Mouse (Mus musculus): Measurements from ENCODE around the gene Syna. TPM values are rescaled to one million over a fixed set of nuclear protein-coding genes. Genes with fewer than 3 reads are reported as not detected.
A peak's percentile ranks its signal among the peaks of the same experiment; 100 is the strongest.

The Syna gene
- polyA plus RNA-seq, 1 experiment from 2014 or later = 0.07 TPM

DNA sequence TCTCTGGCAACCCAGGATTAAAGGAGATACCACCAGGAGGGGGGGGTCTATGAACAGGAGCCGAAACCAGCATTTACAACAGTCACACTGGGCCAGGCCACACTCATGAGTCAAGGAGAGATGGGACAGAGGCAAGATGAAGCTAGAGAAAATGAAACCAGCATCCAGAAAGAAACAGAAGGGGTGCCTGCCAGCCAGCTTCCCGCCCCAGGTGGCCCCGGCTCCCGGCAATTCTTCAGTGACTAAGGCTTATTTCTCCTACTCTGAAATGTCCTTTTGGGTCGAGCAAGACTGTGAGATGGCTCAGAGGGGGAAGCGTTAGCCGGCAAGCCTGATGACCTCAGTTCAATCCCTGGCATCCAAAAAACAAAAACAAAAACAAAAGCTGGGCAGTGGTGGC lies 13.2 kb downstream of the Syna start:
- H3K27ac ChIP-seq (replicated peaks) = no peak overlapping the region
- no peak overlapping the region for H3K4me2 ChIP-seq (replicated peaks; ENCODE audit: low read depth)
- DNase-seq (ENCODE audit: low spot score) (no peak), ATAC-seq (ENCODE audit: low FRiP score, low TSS enrichment) (no peak)
- peaks cover 7% of the 10 kb centered on the region; the same call in 1 of the 2 replicates for H3K4me1 ChIP-seq (replicated peaks; ENCODE audit: control insufficient read depth, insufficient read depth)
- no peaks in the 10 kb centered on the region for H3K9me3 ChIP-seq (ENCODE audit: control insufficient read depth, low read length)
- no peak overlapping the region for H3K9ac ChIP-seq (ENCODE audit: low read length)
- H3K4me3 ChIP-seq (ENCODE audit: low read depth, low read length) = no peak overlapping the region
- H3K36me3 ChIP-seq (ENCODE audit: control insufficient read depth, insufficient read depth, low read length) = no peaks in the 10 kb centered on the region
- no peaks in the 10 kb centered on the region for H3K27me3 ChIP-seq (ENCODE audit: control insufficient read depth, insufficient read depth, low read length)
- TF ChIP-seq CTCF (IDR thresholded peaks at IDR 0.05; ENCODE audit: low read depth) (no peak), EP300 (optimal IDR thresholded peaks at IDR 0.05) (no peak)
- WGBS = 89% methylated on average over 7 of the region's 7 CpGs

DNA sequence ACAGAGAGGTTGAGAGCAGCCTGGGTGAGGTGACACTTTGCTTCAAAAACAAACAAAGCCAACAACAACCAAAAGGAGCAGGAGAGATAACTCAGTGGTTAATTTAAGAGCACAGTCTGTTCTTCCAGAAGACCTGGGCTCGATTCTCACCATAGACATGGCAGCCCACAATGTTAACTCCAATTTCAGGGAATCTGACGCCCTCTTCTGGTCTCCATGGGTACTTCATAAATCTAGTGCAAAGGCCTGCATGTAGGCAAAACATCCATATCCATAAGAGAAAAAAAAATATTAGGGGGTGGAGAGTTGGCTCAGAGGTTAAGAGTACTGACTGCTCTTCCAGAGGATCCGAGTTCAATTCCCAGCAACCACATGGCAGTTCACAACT lies 14.7 kb downstream of the Syna start:
- no peak overlapping the region for H3K9ac ChIP-seq (ENCODE audit: low read length)
- no peaks in the 10 kb centered on the region for H3K36me3 ChIP-seq (ENCODE audit: control insufficient read depth, insufficient read depth, low read length)
- no peaks in the 10 kb centered on the region for H3K27me3 ChIP-seq (ENCODE audit: control insufficient read depth, insufficient read depth, low read length)
- H3K4me2 ChIP-seq (replicated peaks; ENCODE audit: low read depth) = no peak overlapping the region
- H3K27ac ChIP-seq (replicated peaks) = 0 out of 2 replicates have a peak overlapping the region, but pooled peaks have one; percentile 13
- WGBS = 53% methylated on average over 3 of the region's 3 CpGs
- TF ChIP-seq EP300 (optimal IDR thresholded peaks at IDR 0.05) (no peak), CTCF (IDR thresholded peaks at IDR 0.05; ENCODE audit: low read depth) (peak; percentile 50)
- no peak for DNase-seq (ENCODE audit: low spot score)
- H3K4me3 ChIP-seq (ENCODE audit: low read depth, low read length) = no peak overlapping the region
- H3K4me1 ChIP-seq (replicated peaks; ENCODE audit: control insufficient read depth, insufficient read depth) = peaks cover 3% of the 10 kb centered on the region; the same call in 1 of the 2 replicates
- H3K9me3 ChIP-seq (ENCODE audit: control insufficient read depth, low read length) = no peaks in the 10 kb centered on the region
- ATAC-seq (ENCODE audit: low FRiP score, low TSS enrichment) = no peak

DNA sequence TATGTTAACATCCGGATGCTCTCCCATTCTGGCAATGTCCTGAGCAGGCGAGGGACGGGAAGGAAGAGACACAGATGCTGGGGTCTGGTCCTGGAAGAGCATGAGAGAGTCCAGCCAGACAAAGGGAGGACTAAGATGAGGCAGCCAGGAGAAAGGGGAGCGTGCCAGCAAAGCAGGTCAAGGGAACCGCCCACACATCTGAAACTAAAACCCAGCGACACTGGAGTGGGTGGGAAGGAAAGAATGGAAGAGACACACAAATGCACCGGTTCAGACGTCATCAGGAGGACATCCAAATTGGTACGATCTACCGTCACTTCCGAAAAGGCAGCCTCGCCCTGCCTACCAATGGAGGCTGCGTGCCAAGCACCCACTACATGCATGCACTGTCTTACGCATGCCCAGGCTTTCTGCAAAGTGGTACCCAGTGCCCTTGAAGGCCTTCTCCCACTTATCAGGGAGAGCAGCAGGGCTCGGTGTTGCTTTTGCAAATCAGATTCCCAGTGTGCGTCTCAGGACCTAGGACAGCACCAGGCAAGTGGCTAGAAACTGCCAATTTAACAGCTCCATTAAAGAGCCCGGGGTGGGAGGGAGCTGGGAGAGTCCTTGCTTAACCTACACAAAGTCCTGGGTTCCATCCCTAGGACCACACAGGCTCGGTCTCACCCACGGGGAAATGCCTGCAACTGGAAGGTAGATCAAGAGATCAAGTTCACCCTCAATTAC lies 15.3 kb downstream of the Syna start:
- H3K4me2 ChIP-seq (replicated peaks; ENCODE audit: low read depth) = no peak overlapping the region
- no peaks in the 10 kb centered on the region for H3K9me3 ChIP-seq (ENCODE audit: control insufficient read depth, low read length)
- peak; percentile 27 for DNase-seq (ENCODE audit: low spot score)
- H3K27me3 ChIP-seq (ENCODE audit: control insufficient read depth, insufficient read depth, low read length) = no peaks in the 10 kb centered on the region
- no peak for TF ChIP-seq CTCF (IDR thresholded peaks at IDR 0.05; ENCODE audit: low read depth)
- 0 out of 2 replicates have a peak overlapping the region, but pooled peaks have one; percentile 13 for H3K27ac ChIP-seq (replicated peaks)
- 61% methylated on average over 19 of the region's 19 CpGs for WGBS
- no peak for ATAC-seq (ENCODE audit: low FRiP score, low TSS enrichment)
- H3K4me3 ChIP-seq (ENCODE audit: low read depth, low read length) = no peak overlapping the region
- H3K4me1 ChIP-seq (replicated peaks; ENCODE audit: control insufficient read depth, insufficient read depth) = peaks cover 5% of the 10 kb centered on the region; the same call in 1 of the 2 replicates
- H3K36me3 ChIP-seq (ENCODE audit: control insufficient read depth, insufficient read depth, low read length) = no peaks in the 10 kb centered on the region
- H3K9ac ChIP-seq (ENCODE audit: low read length) = no peak overlapping the region

DNA sequence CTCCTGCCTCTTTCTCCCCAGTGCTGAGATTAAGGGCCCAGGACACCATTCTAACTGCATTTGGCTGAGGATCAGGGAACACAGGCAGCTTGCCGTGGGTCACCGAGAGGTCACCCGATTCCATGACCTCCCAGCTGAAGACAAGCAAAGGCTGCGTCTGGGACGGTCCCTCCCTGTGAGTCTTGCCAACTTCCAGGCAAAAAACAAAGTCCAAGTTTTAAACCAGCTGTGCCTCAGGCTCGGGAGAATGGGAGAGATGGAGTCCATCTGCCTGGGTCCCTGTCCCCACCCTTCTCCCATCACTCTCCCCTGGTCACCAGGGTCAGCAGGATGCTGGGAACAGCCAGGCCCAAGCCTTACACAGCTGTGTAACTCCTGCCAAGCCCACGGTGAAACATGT lies 18.3 kb downstream of the Syna start:
- DNase-seq (ENCODE audit: low spot score) = no peak
- Histone ChIP-seq H3K27ac (replicated peaks) (peak overlapping the region; percentile 69), H3K4me2 (replicated peaks; ENCODE audit: low read depth) (no peak overlapping the region), H3K36me3 (ENCODE audit: control insufficient read depth, insufficient read depth, low read length) (peaks cover 3% of the 10 kb centered on the region; the same call in 1 of the 2 replicates), H3K9me3 (ENCODE audit: control insufficient read depth, low read length) (no peaks in the 10 kb centered on the region), H3K27me3 (ENCODE audit: control insufficient read depth, insufficient read depth, low read length) (no peaks in the 10 kb centered on the region), H3K9ac (ENCODE audit: low read length) (no peak overlapping the region), H3K4me1 (replicated peaks; ENCODE audit: control insufficient read depth, insufficient read depth) (peaks cover 8% of the 10 kb centered on the region), H3K4me3 (ENCODE audit: low read depth, low read length) (no peak overlapping the region)
- TF ChIP-seq CTCF (IDR thresholded peaks at IDR 0.05; ENCODE audit: low read depth) = no peak
- TF ChIP-seq EP300 (optimal IDR thresholded peaks at IDR 0.05) = no peak
- peak; percentile 36 for ATAC-seq (ENCODE audit: low FRiP score, low TSS enrichment)
- WGBS = 28% methylated on average over 7 of the region's 7 CpGs

GRCm38 (mm10) chr5:134540881-134541280 lies 19.1 kb downstream of the Syna start:
- no peak for ATAC-seq (ENCODE audit: low FRiP score, low TSS enrichment)

GRCm38 (mm10) chr5:134539891-134540290 lies 20.1 kb downstream of the Syna start:
- Histone ChIP-seq H3K27ac (replicated peaks) (peak overlapping the region; percentile 30; the same call in 1 of the 2 replicates), H3K9ac (ENCODE audit: low read length) (no peak overlapping the region), H3K4me1 (replicated peaks; ENCODE audit: control insufficient read depth, insufficient read depth) (peaks cover 8% of the 10 kb centered on the region), H3K27me3 (ENCODE audit: control insufficient read depth, insufficient read depth, low read length) (no peaks in the 10 kb centered on the region), H3K9me3 (ENCODE audit: control insufficient read depth, low read length) (no peaks in the 10 kb centered on the region), H3K4me3 (ENCODE audit: low read depth, low read length) (no peak overlapping the region), H3K36me3 (ENCODE audit: control insufficient read depth, insufficient read depth, low read length) (peaks cover 3% of the 10 kb centered on the region; the same call in 1 of the 2 replicates), H3K4me2 (replicated peaks; ENCODE audit: low read depth) (no peak overlapping the region)
- TF ChIP-seq EP300 (optimal IDR thresholded peaks at IDR 0.05) = no peak
- peak; percentile 28; the same call in 1 of the 2 replicates for TF ChIP-seq CTCF (IDR thresholded peaks at IDR 0.05; ENCODE audit: low read depth)
- ATAC-seq (ENCODE audit: low FRiP score, low TSS enrichment) (peak; percentile 75), DNase-seq (ENCODE audit: low spot score) (peak; percentile 60)
- 9% methylated on average over 3 of the region's 3 CpGs for WGBS

More at GRCm38 (mm10) chr5:134540881-134541280, 19.1 kb downstream of the Syna start:
- TF ChIP-seq EP300 (optimal IDR thresholded peaks at IDR 0.05) (no peak), CTCF (IDR thresholded peaks at IDR 0.05; ENCODE audit: low read depth) (no peak)
- Histone ChIP-seq H3K27ac (replicated peaks) (peak overlapping the region; percentile 53; the same call in 1 of the 2 replicates), H3K36me3 (ENCODE audit: control insufficient read depth, insufficient read depth, low read length) (peaks cover 3% of the 10 kb centered on the region; the same call in 1 of the 2 replicates), H3K27me3 (ENCODE audit: control insufficient read depth, insufficient read depth, low read length) (no peaks in the 10 kb centered on the region), H3K9ac (ENCODE audit: low read length) (no peak overlapping the region), H3K4me3 (ENCODE audit: low read depth, low read length) (no peak overlapping the region), H3K4me1 (replicated peaks; ENCODE audit: control insufficient read depth, insufficient read depth) (peaks cover 8% of the 10 kb centered on the region), H3K4me2 (replicated peaks; ENCODE audit: low read depth) (no peak overlapping the region), H3K9me3 (ENCODE audit: control insufficient read depth, low read length) (no peaks in the 10 kb centered on the region)
- no peak for DNase-seq (ENCODE audit: low spot score)
- WGBS = 76% methylated on average over 6 of the region's 6 CpGs
